Mouse (Mus musculus) neural tube, embryonic 12.5 days (tissue): ENCODE results near the gene Tspan6. TPM values are rescaled to one million over a fixed set of nuclear protein-coding genes. Genes with fewer than 3 reads are reported as not detected.

Experiments used
- ATAC-seq: fragments of 200-750 bp; cut with Nextera tagmentation; 2 replicates; pipeline ENCODE4 v1.8.0; 2017; ENCODE audit warnings: low read depth, mild to moderate bottlenecking, moderate TSS enrichment, moderate library complexity; ENCODE audit not compliant: low FRiP score
- H3K27ac ChIP-seq: fragments of 300-500 bp; sonication (generic); 2 replicates; pipeline ENCODE4 v1.5.1; 2016
- H3K27me3 ChIP-seq: fragments of 300-500 bp; sonication (generic); replicated peaks from 2 replicates; pipeline ENCODE4 v1.6.1; 2016; ENCODE audit warnings: mild to moderate bottlenecking
- H3K36me3 ChIP-seq: fragments of 300-500 bp; sonication (generic); 2 replicates; pipeline ENCODE4 v1.6.1; 2016; ENCODE audit warnings: mild to moderate bottlenecking
- H3K4me1 ChIP-seq: fragments of 300-500 bp; sonication (generic); 2 replicates; pipeline ENCODE4 v1.6.1; 2016
- H3K4me2 ChIP-seq: fragments of 300-500 bp; sonication (generic); replicated peaks from 2 replicates; pipeline ENCODE4 v1.6.1; 2016; ENCODE audit warnings: mild to moderate bottlenecking
- H3K4me3 ChIP-seq: fragments of 300-500 bp; sonication (generic); 2 replicates; pipeline ENCODE4 v1.5.1; 2016
- H3K9ac ChIP-seq: fragments of 300-500 bp; sonication (generic); 2 replicates; pipeline ENCODE4 v1.6.1; 2016; ENCODE audit warnings: mild to moderate bottlenecking
- H3K9me3 ChIP-seq: fragments of 300-500 bp; sonication (generic); 2 replicates; pipeline ENCODE4 v1.6.1; 2016; ENCODE audit warnings: mild to moderate bottlenecking
- WGBS: fragments of 180-500 bp; shearing (Covaris S2); methylation state at CpG from one replicate; pipeline ENCODE4 v1.1.7; 2016; 5-methylcytosine and 5-hydroxymethylcytosine counted together
- polyA plus RNA-seq: library from polyadenylated mRNA; unstranded; fragments of >200 nt; fragmentation: Nextera tagmentation; extraction: Ambion mirVana; gene quantifications from 2 replicates; pipeline ENCODE4 v1.2.1, GENCODE M21; 2016

The Tspan6 gene
- polyA plus RNA-seq, 1 experiment from 2014 or later: 206 TPM

DNA sequence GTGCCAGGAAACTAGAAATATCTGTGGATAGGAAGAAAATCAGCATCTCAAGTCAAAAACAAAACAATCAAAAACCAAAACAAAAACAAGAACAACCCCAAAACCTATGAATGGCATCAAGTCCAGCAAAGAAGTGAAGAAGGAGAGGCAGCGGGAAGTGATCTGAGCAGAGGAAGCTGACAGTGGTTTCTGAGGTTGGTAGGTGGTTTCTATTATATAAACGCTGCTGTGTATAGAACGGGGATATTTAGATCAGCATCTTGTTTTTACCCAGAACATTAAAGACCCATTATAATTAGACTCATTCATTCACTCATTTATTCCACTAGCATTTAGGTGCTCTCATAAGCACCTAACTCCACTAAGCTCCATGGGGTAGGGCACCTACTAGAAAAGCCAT is 10.9 kb downstream of the Tspan6 start:
- no peak overlapping the region for H3K27ac ChIP-seq

DNA sequence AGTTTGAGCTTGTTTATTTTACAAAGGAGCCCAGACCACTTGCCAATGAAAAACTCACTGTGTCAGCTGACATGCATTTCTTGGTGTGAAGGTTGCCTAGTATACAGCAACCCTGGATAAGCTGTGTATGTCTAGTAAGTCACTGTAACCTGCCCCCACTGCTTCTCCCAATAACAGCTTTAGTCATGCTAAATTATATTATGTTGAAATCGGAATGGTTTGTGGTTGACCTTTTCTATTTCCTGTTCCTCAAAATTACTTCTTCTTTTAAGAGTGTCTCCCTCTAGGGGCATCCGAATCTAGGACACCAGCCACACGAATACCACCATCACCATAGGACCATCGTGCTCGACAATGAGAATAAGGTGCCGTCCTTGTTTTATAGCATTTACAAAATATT is 28.5 kb downstream of the Tspan6 start:
- Histone ChIP-seq H3K4me3 (no peak overlapping the region), H3K27me3 (no peaks in the 10 kb centered on the region), H3K9me3 (no peaks in the 10 kb centered on the region), H3K4me1 (no peaks in the 10 kb centered on the region), H3K4me2 (no peak overlapping the region), H3K27ac (no peak overlapping the region), H3K9ac (no peak overlapping the region), H3K36me3 (no peaks in the 10 kb centered on the region)
- ATAC-seq: no peak
- WGBS: 92% methylated on average over 6 of the region's 6 CpGs

More for the DNA sequence above, 10.9 kb downstream of the Tspan6 start:
- Histone ChIP-seq H3K4me3 (no peak overlapping the region), H3K9me3 (no peaks in the 10 kb centered on the region), H3K27me3 (no peaks in the 10 kb centered on the region), H3K9ac (no peak overlapping the region), H3K36me3 (peaks cover 3% of the 10 kb centered on the region; the same call in 1 of the 2 replicates), H3K4me1 (no peaks in the 10 kb centered on the region), H3K4me2 (no peak overlapping the region)
- no peak for ATAC-seq
- 87% methylated on average over 3 of the region's 3 CpGs for WGBS

DNA sequence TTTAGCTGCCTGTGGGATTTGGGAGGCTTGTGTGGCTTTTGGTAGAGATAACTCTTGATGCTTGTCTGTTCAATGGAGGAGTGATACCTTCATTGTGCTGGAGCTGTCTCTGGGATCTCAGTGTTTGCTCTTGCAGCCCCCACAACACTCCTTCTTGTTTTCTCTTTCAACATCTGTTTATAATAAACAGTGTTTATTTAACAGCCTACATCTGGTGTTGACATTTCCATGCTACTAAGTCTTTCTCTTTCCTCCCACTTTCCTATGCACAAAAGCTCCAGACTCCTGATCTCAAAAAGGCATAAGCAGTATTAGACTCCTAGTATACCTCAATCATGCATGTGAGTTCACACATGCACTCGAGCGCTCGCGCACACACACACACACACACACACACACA is 44.6 kb downstream of the Tspan6 start:
- Histone ChIP-seq H3K9ac (no peak overlapping the region), H3K4me3 (no peak overlapping the region), H3K36me3 (no peaks in the 10 kb centered on the region), H3K27ac (no peak overlapping the region), H3K4me1 (no peaks in the 10 kb centered on the region), H3K4me2 (no peak overlapping the region), H3K9me3 (no peaks in the 10 kb centered on the region), H3K27me3 (no peaks in the 10 kb centered on the region)
- ATAC-seq: no peak
- 94% methylated on average over 4 of the region's 4 CpGs for WGBS

DNA sequence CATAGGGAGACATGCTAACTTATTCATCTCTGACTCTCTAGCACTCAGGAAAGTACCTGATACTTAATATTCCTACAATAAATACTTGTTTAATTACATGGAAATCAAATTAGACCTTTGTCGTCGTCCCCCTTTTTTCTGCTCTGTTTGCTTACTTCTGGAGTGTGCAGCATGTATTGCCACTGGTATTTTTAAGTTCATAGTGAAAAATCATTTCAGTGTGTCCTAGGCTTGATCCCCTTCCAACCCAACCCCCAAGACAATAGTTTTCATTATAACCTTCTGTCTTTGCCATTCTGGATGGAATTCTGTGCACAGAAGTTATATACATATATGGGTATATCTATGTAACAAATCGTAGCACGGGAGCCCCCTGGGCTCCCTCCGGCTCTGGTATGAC is 47.5 kb downstream of the Tspan6 start, which contains the start of gene Tnmd:
Gene Tnmd (plus strand): TSS at position 301 of the 400 bp plus-strand sequence.
- Histone ChIP-seq H3K4me3 (no peak within 1 kb of the TSS), H3K27me3 (no peaks in the 10 kb centered on the region), H3K4me2 (no peak within 1 kb of the TSS), H3K9me3 (no peaks in the 10 kb centered on the region), H3K9ac (no peak within 1 kb of the TSS), H3K4me1 (no peaks in the 10 kb centered on the region), H3K36me3 (no peaks in the 10 kb centered on the region), H3K27ac (no peak within 1 kb of the TSS)
- no peak for ATAC-seq
- 78% methylated on average over 5 of the region's 5 CpGs for WGBS

Other genes with a start within 250 kb of the Tspan6 start
- gene Pcdh19, start 209.4 kb downstream of the Tspan6 start, polyA plus RNA-seq: 6.6 TPM in 2 replicates
- gene Tnmd, start 47.4 kb downstream of the Tspan6 start, polyA plus RNA-seq: 2.6 and 2.8 TPM in 2 replicates
- gene Srpx2, start 10.0 kb upstream of the Tspan6 start, polyA plus RNA-seq: 1.3 and 1.8 TPM in 2 replicates
- gene Sytl4, start 83.4 kb upstream of the Tspan6 start, polyA plus RNA-seq: 1.7 and 1.9 TPM in 2 replicates
- gene Cstf2, start 160.8 kb upstream of the Tspan6 start, polyA plus RNA-seq: 60.9 and 66.8 TPM in 2 replicates